Mouse (Mus musculus) adrenal gland, adult 8-10 months (tissue): ENCODE measurements around the gene Mymk. TPM values are rescaled to one million over a fixed set of nuclear protein-coding genes. Genes with fewer than 3 reads are reported as not detected.

Experiments
- DNase-seq: peaks from one replicate; pipeline ENCODE4 v3.0.0; 2022
- total RNA-seq, 4 experiments: library from RNA; stranded (reverse); gene quantifications; 2 replicates each; pipeline ENCODE4 v1.2.4; 2022

The Mymk gene
- total RNA-seq = under 1 TPM in 1 of 4 experiments, not detected in 3; 0.20 TPM

- no peak for DNase-seq
Observed at GRCm38 (mm10) chr2:27071978-27072377, at the start of gene Mymk. Mymk (minus strand) TSS chr2:27072179.

DNA sequence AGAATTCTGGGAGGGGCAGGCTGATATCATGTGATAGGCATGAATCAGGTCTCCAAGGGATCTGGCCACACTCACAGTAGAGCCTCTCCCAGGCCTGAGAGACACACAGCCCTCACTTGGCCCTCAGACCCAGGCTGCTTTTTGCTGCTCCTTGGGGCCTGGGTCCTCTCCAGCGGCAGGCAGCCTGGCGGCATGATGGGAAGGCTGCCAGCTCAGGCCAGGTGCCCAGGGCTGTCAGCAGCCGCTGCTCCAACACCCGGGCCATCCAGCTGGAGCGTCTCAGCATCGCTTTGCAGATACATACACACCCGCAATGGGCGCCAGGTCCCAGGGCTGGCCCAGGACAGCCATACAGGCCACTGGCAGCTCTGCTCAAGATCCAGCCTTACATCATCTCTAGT lies 48.3 kb upstream of the Mymk start:
- no peak for DNase-seq

- DNase-seq = no peak
Observed at GRCm38 (mm10) chr2:27119766-27120165, 47.8 kb upstream of the Mymk start.

DNA sequence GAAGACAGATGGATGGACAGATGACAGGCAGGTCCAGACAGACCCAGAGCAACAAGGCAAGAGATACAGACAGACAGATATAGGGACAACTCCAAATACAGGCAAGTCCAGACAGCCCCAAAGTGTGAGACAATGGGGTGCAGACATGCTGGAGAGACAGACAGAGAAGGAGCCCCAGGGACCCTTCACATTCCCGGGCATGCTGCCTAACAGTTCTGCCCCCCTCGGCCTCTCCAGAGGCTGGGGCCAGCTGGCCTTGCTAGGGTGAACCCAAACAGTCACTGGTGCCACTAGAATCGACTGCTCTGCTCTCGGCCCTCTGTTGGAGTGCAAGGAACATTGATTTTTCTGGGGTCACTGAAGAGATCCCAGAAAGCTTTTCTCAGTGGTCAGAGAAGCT lies 46.5 kb upstream of the Mymk start:
- no peak for DNase-seq

DNA sequence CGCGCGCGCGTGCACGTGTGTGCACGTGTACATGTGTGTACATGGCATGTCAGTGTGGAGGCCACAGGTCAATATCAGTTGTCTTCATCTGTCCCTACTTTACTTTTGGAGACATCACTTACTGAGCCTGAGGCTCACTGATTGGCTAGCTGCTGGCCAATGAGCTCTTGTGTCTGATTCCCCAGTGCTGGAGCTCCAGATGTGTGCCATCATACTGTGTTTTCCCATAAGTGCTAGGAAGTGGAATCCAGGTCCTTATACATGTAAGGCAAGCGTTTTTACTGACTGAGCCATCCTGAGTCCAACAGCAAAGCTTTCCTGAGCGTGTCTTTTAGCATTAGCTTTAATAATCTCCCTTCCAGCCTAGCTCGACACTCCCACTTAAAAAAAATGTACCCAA lies 42.2 kb upstream of the Mymk start:
- no peak for DNase-seq

DNA sequence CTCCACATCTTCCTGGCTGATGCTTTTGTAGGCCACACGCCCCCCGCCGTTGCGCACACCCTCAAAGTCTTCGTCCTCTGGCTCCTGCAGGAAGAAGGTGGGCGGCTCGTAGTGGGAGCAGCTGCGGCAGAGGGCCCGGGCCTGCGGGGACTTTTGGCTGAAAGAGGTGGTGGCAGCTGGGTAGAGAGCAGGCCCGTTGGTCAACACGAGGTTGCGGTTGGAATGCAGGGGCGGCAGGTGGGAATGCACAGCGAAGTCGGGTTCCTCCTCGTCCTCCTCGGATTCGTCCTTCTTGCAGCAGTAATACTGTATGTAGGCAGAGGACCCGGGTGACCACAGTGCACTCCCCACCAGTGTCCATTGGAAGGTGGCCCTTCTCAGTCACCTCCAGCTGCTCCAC lies 40.6 kb upstream of the Mymk start:
- DNase-seq = no peak

- DNase-seq = no peak
Observed at GRCm38 (mm10) chr2:27109052-27109451, 37.1 kb upstream of the Mymk start.

DNA sequence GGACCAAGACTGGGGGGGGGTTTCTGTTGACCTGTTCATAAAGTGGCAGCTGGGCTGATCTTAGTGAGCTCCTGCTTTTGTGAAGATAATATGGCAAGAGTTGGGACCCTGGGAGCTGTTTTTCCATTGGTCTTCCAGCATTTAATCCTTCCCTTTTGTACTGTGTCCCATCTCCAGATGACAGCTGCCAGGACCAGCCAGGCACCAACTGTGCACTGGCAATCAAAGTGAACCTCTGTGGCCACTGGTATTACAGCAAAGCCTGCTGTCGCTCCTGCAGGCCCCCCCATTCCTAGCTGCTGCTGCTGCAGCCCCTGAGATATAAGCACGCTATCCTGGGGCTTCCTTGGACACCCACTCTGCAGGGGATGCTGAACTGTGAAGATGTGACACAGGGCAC lies 36.2 kb upstream of the Mymk start:
- DNase-seq = no peak

DNA sequence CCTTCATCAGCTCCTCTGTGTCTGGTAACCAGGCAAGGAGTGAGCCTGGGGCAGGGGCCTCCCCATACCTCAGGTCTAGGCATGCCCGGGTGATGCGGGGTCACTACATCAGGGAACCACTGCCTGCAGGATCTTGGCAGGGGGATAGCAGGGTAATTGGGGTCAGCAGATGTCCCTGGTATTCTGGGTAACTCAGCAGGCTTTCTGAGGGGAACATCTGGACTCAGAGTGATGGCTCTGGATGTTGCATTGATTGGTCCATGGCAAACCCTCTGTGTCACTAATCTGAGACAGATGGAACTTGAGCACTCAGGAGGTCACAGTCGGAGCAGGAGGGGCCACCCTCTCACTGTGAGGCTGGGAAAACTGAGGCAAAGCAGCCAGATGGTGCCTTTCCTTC lies 34.8 kb upstream of the Mymk start:
- DNase-seq = no peak

DNA sequence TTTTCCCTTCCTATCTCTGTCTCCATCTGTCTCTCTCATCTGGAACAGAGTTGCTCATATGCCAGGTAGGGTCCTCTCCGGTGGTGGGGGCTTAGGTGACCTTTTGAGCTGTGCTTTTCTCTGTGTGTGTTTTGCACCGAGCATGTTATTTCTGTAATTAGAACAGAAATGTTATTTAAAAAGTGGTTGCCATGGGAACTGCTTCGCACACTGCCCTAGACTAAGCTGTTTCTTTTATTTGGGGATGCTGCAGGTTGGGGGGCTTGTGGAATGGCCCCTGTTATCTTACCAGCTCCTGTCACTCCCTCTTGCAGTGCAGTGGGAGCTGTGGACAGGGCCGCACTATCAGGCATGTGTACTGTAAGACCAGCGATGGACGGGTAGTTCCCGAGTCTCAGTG lies 31.6 kb upstream of the Mymk start:
- DNase-seq = no peak

DNA sequence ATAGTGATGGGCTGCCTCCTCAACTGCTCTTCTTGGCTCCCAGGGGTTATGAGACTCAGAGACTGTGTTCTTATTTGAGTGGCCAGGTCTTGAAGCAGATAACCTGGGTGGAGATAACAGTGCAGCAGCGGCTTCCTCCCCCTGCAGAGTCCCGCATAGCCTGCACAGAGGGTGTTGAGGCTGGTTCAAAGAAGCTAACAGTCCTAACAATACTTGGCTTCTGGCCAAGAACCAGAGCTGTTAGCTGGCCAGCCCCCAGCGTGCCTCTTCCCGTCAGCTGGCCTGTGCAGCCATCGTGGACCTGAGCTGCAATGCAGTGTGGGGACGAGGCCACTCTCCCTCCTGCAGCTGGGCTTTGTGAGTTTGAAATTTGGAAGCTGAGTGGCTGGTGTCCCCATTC lies 25.8 kb upstream of the Mymk start:
- no peak for DNase-seq

DNA sequence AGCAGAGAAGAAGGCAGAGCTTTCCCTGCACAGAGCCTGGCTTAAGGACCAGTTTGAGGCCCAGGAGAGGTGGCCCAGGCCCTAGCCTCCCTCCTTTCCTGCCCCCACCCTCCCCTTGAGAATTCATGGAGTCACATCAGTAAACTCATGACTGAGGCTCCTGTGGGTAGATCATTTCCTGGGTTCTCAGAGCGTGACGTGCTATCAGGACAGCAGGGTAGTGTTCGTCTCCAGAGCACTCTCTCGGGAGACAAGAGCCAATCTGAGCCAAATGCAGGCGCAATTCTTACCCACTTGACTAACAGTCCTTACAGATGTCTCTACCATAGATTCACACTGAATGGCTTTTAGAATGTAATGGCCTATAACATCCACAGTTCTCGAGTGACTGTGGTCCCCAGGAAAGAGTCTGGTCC lies 25.3 kb upstream of the Mymk start:
- no peak for DNase-seq

GRCm38 (mm10) chr2:27096341-27096981 lies 24.5 kb upstream of the Mymk start:
- no peak for DNase-seq

DNA sequence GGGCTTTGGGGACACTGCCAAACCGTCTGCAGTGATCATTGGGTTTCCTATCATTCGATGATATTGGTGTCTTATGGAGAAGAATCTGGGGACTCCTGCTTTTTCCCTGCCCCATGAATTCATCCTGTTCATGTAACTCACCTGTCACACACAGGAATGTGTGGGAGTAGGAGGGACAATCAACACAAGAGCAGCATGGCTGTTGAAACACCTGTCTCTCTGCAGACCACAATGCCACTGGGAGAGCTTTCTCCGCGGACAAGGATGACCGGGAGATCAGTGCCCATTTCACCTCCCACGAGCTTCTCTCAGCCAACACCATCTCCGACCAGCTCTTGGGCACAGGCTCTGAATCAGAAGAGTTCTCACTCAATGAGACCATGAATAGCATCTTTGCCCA lies 23.2 kb upstream of the Mymk start:
- no peak for DNase-seq

DNA sequence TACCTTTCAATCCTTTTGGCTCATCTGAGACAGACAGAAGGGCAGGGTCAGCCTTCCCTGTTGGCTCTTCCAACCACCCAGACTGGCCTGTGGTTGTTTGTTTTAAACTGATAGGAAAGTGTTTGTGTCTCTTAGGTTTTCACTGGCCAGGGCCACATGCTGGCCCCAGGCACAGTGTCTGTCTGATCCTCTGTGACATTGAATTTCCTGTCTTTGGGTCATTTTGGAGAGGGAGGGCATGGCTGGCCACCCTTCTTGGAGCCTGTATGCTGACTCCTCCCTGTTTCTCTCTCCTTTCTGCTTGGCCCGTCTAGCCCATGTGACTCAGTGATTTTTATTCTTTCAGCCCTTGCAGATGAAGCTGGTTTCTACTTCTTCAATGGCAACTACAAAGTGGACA lies 17.3 kb upstream of the Mymk start:
- no peak for DNase-seq

DNA sequence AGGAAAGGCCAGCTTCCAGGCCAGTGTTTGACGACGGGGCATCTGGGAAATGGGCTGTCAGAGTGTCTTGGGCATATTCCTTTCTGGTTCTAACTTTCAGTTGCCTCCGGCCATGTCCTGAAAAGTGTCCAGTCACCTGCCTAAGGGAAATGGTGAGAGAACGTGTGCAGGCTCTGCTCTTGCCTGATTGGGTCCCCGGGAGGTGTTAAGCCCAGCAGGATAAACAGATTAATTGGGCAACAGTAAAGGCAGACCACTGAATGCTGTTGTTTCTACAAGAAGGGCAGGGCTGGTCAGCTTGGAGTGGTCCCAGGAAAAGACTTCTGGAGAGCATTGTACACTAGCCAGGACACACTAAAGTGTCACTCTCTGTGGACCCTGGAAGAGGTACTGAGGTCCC lies 16.7 kb upstream of the Mymk start:
- DNase-seq = no peak

- peak; percentile 58 for DNase-seq
Observed at GRCm38 (mm10) chr2:27088071-27088644, 16.2 kb upstream of the Mymk start.

DNA sequence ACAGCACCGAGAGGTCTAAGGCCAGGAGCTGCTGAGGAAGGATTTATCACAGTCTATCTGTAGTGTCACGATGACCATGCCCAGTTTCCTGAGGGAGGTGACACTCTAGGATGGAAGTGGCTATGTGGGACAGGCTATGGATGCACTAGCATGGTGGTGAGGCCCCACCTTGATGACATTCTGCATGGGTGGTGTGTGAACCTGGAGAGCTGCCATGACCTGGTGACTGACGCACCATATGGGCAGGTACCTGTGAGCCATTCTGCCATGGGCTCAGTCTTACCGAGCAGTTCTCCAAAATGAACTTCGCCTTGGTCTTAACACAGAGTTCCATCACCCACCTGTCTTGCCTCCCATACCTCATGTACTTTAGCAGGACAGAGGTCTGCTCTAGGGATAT lies 15.6 kb upstream of the Mymk start:
- DNase-seq = no peak

DNA sequence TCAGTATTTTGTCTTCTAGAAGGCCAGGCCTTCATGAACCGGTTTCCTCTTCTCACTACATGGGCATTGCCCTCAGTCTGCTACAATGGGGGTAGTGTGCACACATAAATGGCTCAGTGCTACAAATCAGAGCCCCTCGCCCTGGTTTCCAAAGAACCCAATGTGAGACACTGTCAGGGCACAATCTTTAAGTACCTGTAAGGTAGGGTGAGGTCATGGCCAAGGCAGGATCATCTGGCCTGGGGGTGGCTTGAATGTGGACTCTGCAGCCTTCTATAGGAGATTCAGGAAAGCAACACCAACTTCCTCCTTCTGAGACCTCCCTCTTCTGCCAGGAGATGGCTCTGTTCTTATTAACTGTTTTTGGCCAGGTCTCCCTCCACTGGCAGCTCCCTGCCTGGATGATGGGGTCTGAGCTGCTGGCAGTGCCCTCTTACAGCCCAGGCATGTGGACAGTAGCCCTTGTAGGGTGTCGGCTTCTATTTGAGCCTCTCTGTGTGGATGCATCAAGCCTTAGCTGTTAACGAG lies 14.6 kb upstream of the Mymk start:
- DNase-seq = no peak

- no peak for DNase-seq
Observed at GRCm38 (mm10) chr2:27085801-27086200, 13.8 kb upstream of the Mymk start.

DNA sequence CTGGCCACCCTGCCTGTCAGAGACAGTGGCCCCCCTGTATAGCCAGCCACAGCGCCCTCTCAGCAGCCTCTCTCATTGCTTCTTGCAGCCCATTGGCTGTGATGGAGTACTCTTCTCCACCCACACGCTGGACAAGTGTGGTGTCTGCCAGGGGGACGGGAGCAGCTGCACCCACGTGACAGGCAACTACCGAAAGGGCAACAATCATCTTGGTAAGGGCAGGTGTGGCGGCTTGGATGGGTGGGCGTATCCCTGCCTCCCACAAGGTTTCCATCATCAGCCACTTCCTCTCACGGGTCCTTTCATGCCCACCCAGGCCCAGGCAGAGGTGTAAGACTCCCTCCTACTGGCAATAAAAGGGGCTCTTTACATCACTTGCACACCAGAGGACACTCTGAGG lies 13.0 kb upstream of the Mymk start:
- no peak for DNase-seq

DNA sequence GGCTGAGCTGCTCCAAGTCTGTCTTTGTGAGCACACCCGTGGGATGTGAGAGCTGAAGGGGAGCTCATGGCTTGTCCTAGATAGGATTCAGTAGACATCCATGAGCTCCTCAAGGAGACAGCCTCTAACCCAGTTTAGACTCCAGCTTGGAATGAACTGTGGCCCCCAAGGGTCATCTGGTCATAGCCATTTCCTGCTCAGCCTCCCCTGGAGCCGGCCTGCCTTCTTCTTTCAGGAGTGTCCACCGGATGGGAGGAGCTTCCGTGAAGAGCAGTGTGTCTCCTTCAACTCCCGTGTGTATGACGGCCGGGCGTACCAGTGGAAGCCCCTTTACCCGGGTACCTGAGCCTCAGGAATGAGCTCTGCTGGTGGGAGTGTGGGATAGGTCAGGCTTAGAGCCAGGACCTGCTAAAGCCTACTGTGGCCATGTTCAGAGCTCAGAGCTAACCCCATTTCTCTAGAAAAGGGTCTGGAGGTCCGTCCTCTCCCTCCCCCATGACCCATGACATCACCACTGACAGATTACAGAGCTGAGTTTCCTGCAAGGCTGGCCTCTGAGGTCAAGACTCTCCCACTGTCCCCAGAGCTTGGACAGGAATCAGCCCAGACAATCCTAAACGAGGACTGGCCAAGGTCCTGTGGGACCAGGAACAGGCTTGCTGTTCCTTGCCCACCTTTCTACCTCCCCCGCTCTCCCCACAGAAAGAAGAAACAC lies 11.9 kb upstream of the Mymk start:
- DNase-seq = peak; percentile 32

DNA sequence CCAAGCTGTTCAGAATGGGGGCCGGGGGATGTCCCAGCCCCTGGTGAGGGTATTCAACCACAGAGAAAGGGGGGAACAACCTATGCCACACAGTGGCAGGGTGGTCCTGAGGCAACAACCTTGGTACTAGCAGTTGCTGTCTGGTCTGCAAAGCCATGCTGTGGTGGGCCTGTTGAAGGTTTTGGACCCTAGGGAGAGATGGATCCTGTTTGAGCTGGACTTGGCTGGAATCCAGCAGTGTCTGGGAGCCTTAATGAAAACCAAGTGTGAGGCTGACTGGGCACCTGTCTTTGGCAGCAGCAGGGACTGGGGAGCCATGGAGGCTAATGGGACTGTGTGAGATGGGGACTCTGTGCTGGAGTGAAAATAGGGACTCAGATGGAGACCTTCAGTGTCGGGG lies 7.7 kb upstream of the Mymk start:
- DNase-seq = no peak

GRCm38 (mm10) chr2:27079152-27079584 lies 7.2 kb upstream of the Mymk start, which contains the start of gene Adamtsl2:
Adamtsl2 (plus strand) TSS chr2:27079379.
- peak; percentile 44 for DNase-seq
